Mouse (Mus musculus): ENCODE data around the gene Ap1ar.

Gene Ap1ar

GRCm38 (mm10) chr3:127841926-127842325 lies 4.6 kb upstream of the Ap1ar start:
- ATAC-seq (ENCODE audit: low TSS enrichment), result peak; percentile 22; the same call in 1 of the 2 replicates

- peak; percentile 4; the same call in 1 of the 2 replicates for ATAC-seq (ENCODE audit: low TSS enrichment)
These were observed 785 bp upstream of the Ap1ar start for GRCm38 (mm10) chr3:127837972-127838644.

- peak; percentile 5; the same call in 1 of the 2 replicates for ATAC-seq (ENCODE audit: low TSS enrichment)
These were observed 547 bp downstream of the Ap1ar start for GRCm38 (mm10) chr3:127836798-127837153.

- no peak for ATAC-seq (ENCODE audit: low TSS enrichment)
These were observed 1.7 kb downstream of the Ap1ar start for GRCm38 (mm10) chr3:127835594-127835993.

GRCm38 (mm10) chr3:127834040-127834439 lies 3.3 kb downstream of the Ap1ar start:
- no peak for ATAC-seq (ENCODE audit: low TSS enrichment)

GRCm38 (mm10) chr3:127831079-127831478 lies 6.2 kb downstream of the Ap1ar start:
- no peak for ATAC-seq (ENCODE audit: low TSS enrichment)

GRCm38 (mm10) chr3:127830183-127830582 lies 7.1 kb downstream of the Ap1ar start:
- no peak for ATAC-seq (ENCODE audit: low TSS enrichment)

- peak; percentile 45; the same call in 1 of the 2 replicates for ATAC-seq (ENCODE audit: low TSS enrichment)
These were observed 10.2 kb downstream of the Ap1ar start for GRCm38 (mm10) chr3:127827123-127827522.

- ATAC-seq (ENCODE audit: low TSS enrichment), result no peak
These were observed 10.8 kb downstream of the Ap1ar start for GRCm38 (mm10) chr3:127826503-127826902.

- no peak for ATAC-seq (ENCODE audit: low TSS enrichment)
These were observed 13.1 kb downstream of the Ap1ar start for GRCm38 (mm10) chr3:127823886-127824863.

GRCm38 (mm10) chr3:127821209-127821608 lies 16.1 kb downstream of the Ap1ar start:
- ATAC-seq (ENCODE audit: low TSS enrichment), result no peak

GRCm38 (mm10) chr3:127820400-127820799 lies 16.9 kb downstream of the Ap1ar start:
- ATAC-seq (ENCODE audit: low TSS enrichment), result no peak

- no peak for ATAC-seq (ENCODE audit: low TSS enrichment)
These were observed 18.3 kb downstream of the Ap1ar start for GRCm38 (mm10) chr3:127818694-127819663.

GRCm38 (mm10) chr3:127817120-127817683 lies 20.1 kb downstream of the Ap1ar start:
- ATAC-seq (ENCODE audit: low TSS enrichment), result peak; percentile 52

- ATAC-seq (ENCODE audit: low TSS enrichment), result no peak
These were observed 28.2 kb downstream of the Ap1ar start for GRCm38 (mm10) chr3:127809103-127809502.

GRCm38 (mm10) chr3:127807846-127808245 lies 29.5 kb downstream of the Ap1ar start:
- ATAC-seq (ENCODE audit: low TSS enrichment), result no peak

- no peak for ATAC-seq (ENCODE audit: low TSS enrichment)
These were observed 31.3 kb downstream of the Ap1ar start for GRCm38 (mm10) chr3:127805991-127806390.

- no peak for ATAC-seq (ENCODE audit: low TSS enrichment)
These were observed 32.3 kb downstream of the Ap1ar start for GRCm38 (mm10) chr3:127805071-127805470.

- no peak for ATAC-seq (ENCODE audit: low TSS enrichment)
These were observed 32.9 kb downstream of the Ap1ar start for GRCm38 (mm10) chr3:127804439-127804838.

- peak; percentile 91 for ATAC-seq (ENCODE audit: low TSS enrichment)
These were observed 34.5 kb downstream of the Ap1ar start for GRCm38 (mm10) chr3:127802814-127803213.

- ATAC-seq (ENCODE audit: low TSS enrichment), result no peak
These were observed 36.2 kb downstream of the Ap1ar start for GRCm38 (mm10) chr3:127801162-127801561.
